Mouse (Mus musculus) kidney, embryonic 14.5 days (tissue): ENCODE results near the gene Olfr1333. TPM values are rescaled to one million over a fixed set of nuclear protein-coding genes. Genes with fewer than 3 reads are reported as not detected.

Source experiments
- polyA plus RNA-seq: library from polyadenylated mRNA; unstranded; fragments of >200 nt; fragmentation: Nextera tagmentation; extraction: Ambion mirVana; gene quantifications from 2 replicates; pipeline ENCODE4 v1.2.1, GENCODE M21; 2014

The Olfr1333 gene
- polyA plus RNA-seq, 1 experiment from 2014 or later = not detected

Other genes with a start within 250 kb of the Olfr1333 start
- gene Cfap57, start 215.5 kb downstream of the Olfr1333 start, polyA plus RNA-seq = 0.08 and 0.17 TPM in 2 replicates
- 199 and 222 TPM in 2 replicates for gene Ebna1bp2, start 215.5 kb downstream of the Olfr1333 start, polyA plus RNA-seq
- gene Olfr62, start 177.3 kb downstream of the Olfr1333 start, polyA plus RNA-seq = not detected in 2 replicates
- 0.15 TPM in 1 of 2 replicates, not detected in the other for gene Olfr1342, start 143.5 kb downstream of the Olfr1333 start, polyA plus RNA-seq
- not detected in 2 replicates for gene Olfr1341, start 132.8 kb downstream of the Olfr1333 start, polyA plus RNA-seq
- not detected in 2 replicates for gene Olfr1340, start 116.1 kb downstream of the Olfr1333 start, polyA plus RNA-seq
- gene Olfr1339, start 104.1 kb downstream of the Olfr1333 start, polyA plus RNA-seq = not detected in 2 replicates
- gene Olfr1338, start 77.5 kb downstream of the Olfr1333 start, polyA plus RNA-seq = not detected in 2 replicates
- not detected in 2 replicates for gene Olfr1337, start 53.7 kb downstream of the Olfr1333 start, polyA plus RNA-seq
- not detected in 2 replicates for gene Olfr1335, start 26.3 kb downstream of the Olfr1333 start, polyA plus RNA-seq
- not detected in 2 replicates for gene Olfr1331, start 28.4 kb upstream of the Olfr1333 start, polyA plus RNA-seq
- gene Olfr1330, start 52.3 kb upstream of the Olfr1333 start, polyA plus RNA-seq = not detected in 2 replicates
- not detected in 2 replicates for gene Olfr1329, start 81.2 kb upstream of the Olfr1333 start, polyA plus RNA-seq
- gene Olfr1328, start 102.3 kb upstream of the Olfr1333 start, polyA plus RNA-seq = not detected in 2 replicates
- gene Lao1, start 125.3 kb upstream of the Olfr1333 start, polyA plus RNA-seq = not detected in 2 replicates